Comparison of ENCODE assay signal across 8 mouse cellular contexts in the genomic region with DNA sequence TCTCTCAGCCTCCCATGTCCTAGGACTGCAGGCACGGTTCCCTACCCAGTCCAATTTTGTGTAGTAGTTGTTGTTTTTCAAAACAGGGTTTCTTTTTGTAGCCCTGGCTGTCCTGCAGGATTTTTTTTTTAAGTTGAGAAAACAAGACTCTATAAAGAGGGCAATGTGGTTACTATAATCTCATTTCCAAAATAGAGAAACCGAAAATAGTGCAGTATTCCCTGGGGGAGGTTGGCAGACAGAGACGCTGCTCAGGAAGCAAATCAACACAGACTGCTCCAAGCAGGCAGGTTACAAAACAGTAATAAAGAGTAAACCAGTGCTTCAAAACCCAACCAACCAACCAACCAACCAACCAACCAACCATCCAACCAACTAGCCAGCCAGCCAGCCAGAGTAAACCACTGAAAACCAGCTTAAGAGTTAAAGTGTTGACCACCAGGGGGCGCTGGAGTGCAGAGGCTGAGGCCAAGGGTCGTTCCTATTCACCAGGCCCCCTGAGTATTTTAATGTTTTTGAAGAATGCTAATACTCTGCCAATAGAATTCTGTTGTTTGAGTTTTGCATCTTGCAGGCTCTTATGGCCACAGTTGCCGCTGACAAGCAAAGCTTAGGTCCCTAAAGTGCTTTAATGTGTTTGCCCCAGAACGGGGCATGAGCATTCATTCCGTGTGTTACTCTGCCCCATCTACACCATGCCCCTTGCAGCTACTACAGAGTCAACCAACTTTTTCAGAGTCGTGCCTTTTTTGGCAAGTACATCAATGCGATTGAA. TPM values are rescaled to one million over a fixed set of nuclear protein-coding genes. Genes with fewer than 3 reads are reported as not detected.
A peak's percentile ranks its signal among the peaks of the same experiment; 100 is the strongest.
DNase-seq lines count a peak whose midpoint lies in the region; TF ChIP-seq lines count a peak whose summit lies in the region.

No protein-coding gene starts in this region.

- H3K9ac ChIP-seq in ES-E14 (ENCODE audit: insufficient read depth, low read depth, low read length, poor library complexity, severe bottlenecking), result no peak overlapping the region

- peak; percentile 82 for TF ChIP-seq CTCF in layer of hippocampus, adult 2 months (conservative IDR thresholded peaks at IDR 0.05)
- peak; percentile 78 for TF ChIP-seq CTCF in gastrocnemius, adult 2 months (IDR thresholded peaks at IDR 0.05)

- peaks cover 10 to 13% of the 10 kb centered on the region in 2 experiments for H3K4me1 ChIP-seq in ES-E14 (ENCODE audit: control insufficient read depth in 2 of 2, insufficient read depth in 2 of 2, low read length in 2 of 2, poor library complexity in 1 of 2)

- H3K36me3 ChIP-seq in ES-E14 (ENCODE audit: control insufficient read depth, insufficient read depth, low read length, poor library complexity, severe bottlenecking), result no peaks in the 10 kb centered on the region

- intact Hi-C loops in gastrocnemius, adult 2 months (cut with DNase I), result loop anchor here (2.0 kb wide), 1 partner anchor 105 kb away; no protein-coding TSS in a partner anchor

- in situ Hi-C loops in ES-E14 (cut with MboI; ENCODE audit: low sequenced_read_pairs in 2 of 2, unreplicated experiment in 2 of 2), result no loop called here

- H3K9me3 ChIP-seq in ES-E14 (ENCODE audit: control insufficient read depth, insufficient read depth, low read depth, low read length), result no peaks in the 10 kb centered on the region

- peak in 1 of 2 experiments; percentile 52 for DNase-seq in layer of hippocampus, adult 2 months (ENCODE audit: low spot score in 2 of 2)
- DNase-seq in layer of hippocampus, adult 9-10 months (ENCODE audit: low spot score), result no peak
- peak; percentile 64 for DNase-seq in ES-E14 (ENCODE audit: low read depth, low spot score)
- peak; percentile 62 for DNase-seq in brain, adult 2 months (ENCODE audit: low read depth, low spot score)
- DNase-seq in gastrocnemius, adult 2 months, result peak; percentile 75
- peak; percentile 62 to 69 for DNase-seq in layer of hippocampus, postnatal 10 days (ENCODE audit: low spot score in 2 of 2)
- peak; percentile 56 to 77 for DNase-seq in natural killer cell, adult 2 months (ENCODE audit: low spot score in 2 of 2)
- DNase-seq in thymus, postnatal 36 days, result peak; percentile 68 to 76

- H3K27ac ChIP-seq in layer of hippocampus, adult 2 months, result no peak overlapping the region
- H3K27ac ChIP-seq in ES-E14 (ENCODE audit: insufficient read depth, low read depth, low read length, poor library complexity, severe bottlenecking), result no peak overlapping the region
- H3K27ac ChIP-seq in gastrocnemius, adult 2 months, result peak overlapping the region; percentile 48; the same call in 1 of the 2 replicates

- H3K4me3 ChIP-seq in layer of hippocampus, adult 2 months, result no peak overlapping the region
- no peak overlapping the region for H3K4me3 ChIP-seq in ES-E14 (ENCODE audit: insufficient read depth in 1 of 2, low read depth in 1 of 2, low read length in 2 of 2, poor library complexity in 1 of 2, severe bottlenecking in 1 of 2)
- H3K4me3 ChIP-seq in gastrocnemius, adult 2 months, result no peak overlapping the region

TF ChIP-seq in ES-E14, 5 proteins besides CTCF, POLR2A, EP300 and RAD21:
- no peak for TF ChIP-seq ZNF384 (IDR thresholded peaks at IDR 0.05; ENCODE audit: low read depth, low read length)
- no peak for TF ChIP-seq MAFK (IDR thresholded peaks at IDR 0.05; ENCODE audit: insufficient read depth, low read depth, low read length)
- TF ChIP-seq CHD2 (IDR thresholded peaks at IDR 0.05; ENCODE audit: low read depth, low read length), result no peak
- TF ChIP-seq HCFC1 (IDR thresholded peaks at IDR 0.05; ENCODE audit: borderline replicate concordance, insufficient read depth, low read length), result no peak
- TF ChIP-seq ZC3H11A (IDR thresholded peaks at IDR 0.05; ENCODE audit: borderline replicate concordance, low read depth, low read length), result no peak

RNA-seq across cellular contexts. Expression of a gene that starts 6.1 kb away (rescaled TPM):
- total RNA-seq in layer of hippocampus, adult 2 months (2021), result 10 to 100 TPM; 46.2 to 49.4 TPM
- total RNA-seq in ES-E14 (2012; rRNA removed), result 67.4 and 138 TPM in 2 replicates
- total RNA-seq in gastrocnemius, adult 2 months (2021), result 100 to 1,000 TPM; 169 to 183 TPM
- 10 to 100 TPM; 18.5 to 23.6 TPM for total RNA-seq in layer of hippocampus, postnatal 10 days (2021)

RNA-seq across cellular contexts. Expression of a gene that starts 7.4 kb away (rescaled TPM):
- total RNA-seq in layer of hippocampus, adult 2 months (2021), result not detected
- 3.4 and 3.9 TPM in 2 replicates for total RNA-seq in ES-E14 (2012; rRNA removed)
- total RNA-seq in gastrocnemius, adult 2 months (2021), result not detected
- not detected for total RNA-seq in layer of hippocampus, postnatal 10 days (2021)

RNA-seq across cellular contexts. Expression of a gene that starts 14.1 kb away (rescaled TPM):
- total RNA-seq in layer of hippocampus, adult 2 months (2021), result 100 to 1,000 TPM; 395 to 398 TPM
- 121 and 146 TPM in 2 replicates for total RNA-seq in ES-E14 (2012; rRNA removed)
- total RNA-seq in gastrocnemius, adult 2 months (2021), result 100 to 1,000 TPM; 386 to 408 TPM
- 100 to 1,000 TPM; 263 to 285 TPM for total RNA-seq in layer of hippocampus, postnatal 10 days (2021)

RNA-seq across cellular contexts. Expression of a gene that starts 29.4 kb away (rescaled TPM):
- total RNA-seq in layer of hippocampus, adult 2 months (2021), result not detected
- not detected in 2 replicates for total RNA-seq in ES-E14 (2012; rRNA removed)
- total RNA-seq in gastrocnemius, adult 2 months (2021), result not detected
- total RNA-seq in layer of hippocampus, postnatal 10 days (2021), result not detected

RNA-seq across cellular contexts. Expression of a gene that starts 39.3 kb away (rescaled TPM):
- total RNA-seq in layer of hippocampus, adult 2 months (2021), result 100 to 1,000 TPM; 240 to 245 TPM
- total RNA-seq in ES-E14 (2012; rRNA removed), result 182 and 219 TPM in 2 replicates
- total RNA-seq in gastrocnemius, adult 2 months (2021), result 100 to 1,000 TPM; 399 to 553 TPM
- total RNA-seq in layer of hippocampus, postnatal 10 days (2021), result 100 to 1,000 TPM; 197 to 207 TPM
